Mouse (Mus musculus) urinary bladder, postnatal 10 days (tissue): ENCODE data around the gene 4931429L15Rik.
"Not testable (repeated sequence)": the region's sequence is repeated elsewhere in the genome, so short reads cannot be mapped to it uniquely, and the experiment has no call there.

Source experiments
- DNase-seq: peaks from one replicate; pipeline ENCODE4 v3.0.0; 2022; ENCODE audit warnings: low spot score

Gene 4931429L15Rik

DNA sequence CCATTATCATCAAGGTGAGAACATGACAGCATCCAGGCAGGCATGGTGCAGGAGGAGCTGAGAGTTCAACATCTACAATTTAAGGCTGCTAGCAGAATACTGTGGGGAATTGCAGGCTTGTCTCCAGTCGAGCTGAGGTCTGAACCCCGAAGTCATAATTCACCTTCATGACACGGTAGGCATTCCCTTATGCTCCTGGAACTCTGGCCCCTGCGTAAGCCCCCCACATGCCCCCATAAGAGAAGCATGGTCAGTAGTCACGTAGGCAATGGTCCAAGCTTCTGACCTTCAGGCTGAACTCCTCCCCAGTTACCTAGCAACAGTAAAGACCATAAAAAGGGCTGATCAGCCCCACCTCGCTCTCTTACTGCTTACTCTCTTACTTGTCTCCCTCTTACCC lies at the start of gene 4931429L15Rik:
4931429L15Rik (minus strand) TSS at position 101 of the 400 bp plus-strand sequence.
- DNase-seq = not testable (repeated sequence)

DNA sequence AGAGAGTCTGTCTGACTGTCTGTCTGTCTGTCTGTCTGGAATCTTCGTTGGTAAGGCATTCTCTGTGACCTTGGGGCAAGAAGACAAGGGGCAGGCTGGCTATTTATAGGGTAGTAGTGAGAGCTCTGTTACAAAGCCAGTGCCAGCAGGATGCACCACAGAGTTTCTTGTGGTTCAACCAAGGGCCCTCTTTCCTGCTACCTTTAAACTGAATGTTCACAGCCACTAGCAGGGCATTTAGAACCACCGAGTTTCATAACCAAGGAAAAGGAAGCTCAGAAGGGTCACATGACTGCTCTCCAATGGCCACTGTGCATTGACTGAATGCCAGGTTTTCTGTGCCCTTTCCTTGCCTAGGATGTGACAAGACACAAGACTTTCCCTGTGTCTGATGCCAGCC lies 42.7 kb upstream of the 4931429L15Rik start:
- no peak for DNase-seq

DNA sequence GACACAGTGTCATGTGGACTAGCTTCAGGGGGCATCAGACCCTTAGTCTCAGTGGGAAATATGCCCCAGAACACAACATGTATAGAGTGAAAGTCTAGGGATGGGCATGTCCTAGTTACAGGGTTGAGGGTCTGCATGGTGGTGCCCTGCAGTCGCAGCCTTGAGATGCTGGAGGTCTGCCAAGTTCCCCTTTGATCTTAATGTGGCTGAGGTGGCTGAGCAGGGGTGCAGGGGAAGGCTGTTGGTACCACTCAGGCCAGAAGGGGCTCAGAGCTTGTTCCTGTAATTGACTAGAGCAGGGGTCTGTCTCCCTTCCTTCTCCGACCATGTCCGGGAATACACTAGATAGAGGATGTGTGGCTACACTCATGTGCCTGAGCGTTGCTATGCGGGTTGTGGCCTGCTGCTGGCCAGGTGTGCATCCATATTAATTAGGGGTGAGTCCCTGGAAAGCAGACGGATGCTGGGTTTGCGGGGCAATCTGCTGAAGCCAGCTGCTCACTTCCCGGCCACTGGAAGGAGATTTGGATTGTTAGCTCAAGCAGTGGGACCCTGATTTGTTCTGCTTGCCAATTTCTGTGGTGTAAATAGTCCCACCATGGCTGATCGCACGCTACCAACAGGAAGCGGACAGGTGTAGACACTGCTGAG lies 41.8 kb upstream of the 4931429L15Rik start:
- no peak for DNase-seq

DNA sequence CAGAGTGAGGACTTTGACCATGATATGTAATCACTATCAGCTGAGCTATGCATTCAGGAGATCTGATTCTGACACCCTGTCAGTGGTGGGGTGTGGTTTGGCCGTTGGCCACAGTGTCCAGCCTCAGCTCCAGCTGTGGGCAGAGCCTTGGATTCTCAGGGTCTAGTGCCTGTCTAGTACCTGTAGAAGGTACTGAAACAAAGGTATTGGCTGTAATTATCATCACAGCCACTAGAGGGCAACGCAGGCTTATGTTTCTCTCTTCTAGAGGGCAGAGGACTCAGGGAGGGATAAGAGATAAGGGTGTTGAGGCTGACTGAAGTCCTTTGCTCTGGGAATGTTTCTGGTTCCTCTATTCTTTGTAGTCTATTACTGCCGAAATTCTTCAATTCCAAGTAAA lies 34.2 kb upstream of the 4931429L15Rik start:
- no peak for DNase-seq

DNA sequence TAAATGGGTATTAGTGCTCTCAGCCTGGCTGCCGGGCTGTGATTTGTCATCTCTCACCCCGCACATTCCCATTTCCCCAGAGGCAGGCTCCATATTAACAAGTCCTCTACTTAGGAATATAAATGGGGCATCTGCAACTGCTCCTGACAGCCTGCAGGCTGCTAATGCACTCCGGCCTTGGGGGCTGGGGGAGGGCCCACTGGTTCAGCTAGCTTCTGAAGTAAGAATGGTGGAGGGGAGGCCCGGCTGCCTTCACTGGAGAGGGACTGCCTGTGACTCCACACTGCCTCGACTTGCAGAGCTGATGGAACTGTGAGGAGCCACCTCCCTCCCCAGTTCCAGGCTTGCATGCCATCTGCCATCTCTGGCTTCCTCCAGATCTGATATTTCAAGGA lies 33.5 kb upstream of the 4931429L15Rik start:
- DNase-seq = no peak

DNA sequence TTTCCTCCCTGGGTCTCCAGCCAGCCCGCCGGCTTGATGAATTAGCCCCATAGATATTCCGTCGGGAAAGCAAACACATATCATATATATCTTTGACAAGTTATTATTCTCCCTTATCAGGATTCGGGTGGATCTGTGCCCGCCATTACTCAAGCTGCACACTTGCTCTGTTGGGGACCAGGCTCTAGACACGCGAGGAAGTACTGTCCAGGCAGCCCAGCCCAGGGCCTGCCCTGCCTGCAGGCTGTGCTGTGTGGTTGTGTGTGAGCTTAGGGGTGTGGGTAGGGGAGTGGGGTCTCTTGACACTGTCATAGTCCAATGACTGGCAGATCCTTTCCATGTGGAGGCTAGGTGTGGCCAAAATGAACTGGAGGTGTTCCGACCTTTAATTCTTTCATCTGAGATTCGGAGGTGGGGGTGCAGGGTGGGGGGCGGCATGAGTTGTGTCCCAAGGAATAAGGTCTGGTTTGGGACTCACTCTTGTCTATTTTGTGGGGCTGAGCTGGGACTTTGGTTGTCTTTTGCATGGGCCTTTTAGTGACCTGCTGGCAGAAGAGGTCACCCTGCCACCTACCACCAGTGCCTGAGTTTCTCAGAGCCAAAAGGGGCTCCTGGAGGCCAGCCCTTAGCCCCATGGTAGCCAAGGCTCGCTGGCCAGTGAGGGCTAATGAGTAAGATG lies 33.0 kb upstream of the 4931429L15Rik start:
- no peak for DNase-seq

DNA sequence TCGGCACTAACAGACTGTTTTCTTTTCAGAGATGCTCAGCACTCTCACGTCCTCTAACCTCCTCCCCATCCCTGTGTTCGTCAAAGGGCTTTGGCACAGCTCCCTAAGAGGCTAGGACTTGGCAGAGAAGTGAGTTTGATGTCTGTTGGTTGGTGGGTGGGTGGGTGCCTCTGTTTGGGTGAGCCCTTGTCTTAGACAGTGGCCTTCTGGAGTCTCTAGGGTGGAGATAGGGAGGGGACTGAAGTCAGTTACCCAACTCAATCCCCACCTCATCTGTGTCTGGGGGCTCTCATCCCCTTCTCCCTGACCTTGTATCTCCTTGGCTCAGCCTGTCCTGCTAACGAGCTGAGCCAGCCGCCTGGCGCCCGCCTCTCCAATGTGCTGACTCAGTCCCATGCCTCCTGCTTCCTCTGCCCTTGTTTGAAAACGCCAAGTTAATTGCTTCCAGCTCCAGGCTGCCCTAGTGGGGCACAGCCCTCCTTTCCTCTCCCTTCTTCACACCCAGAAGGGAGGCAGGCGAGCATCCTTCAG lies 30.7 kb upstream of the 4931429L15Rik start:
- no peak for DNase-seq

DNA sequence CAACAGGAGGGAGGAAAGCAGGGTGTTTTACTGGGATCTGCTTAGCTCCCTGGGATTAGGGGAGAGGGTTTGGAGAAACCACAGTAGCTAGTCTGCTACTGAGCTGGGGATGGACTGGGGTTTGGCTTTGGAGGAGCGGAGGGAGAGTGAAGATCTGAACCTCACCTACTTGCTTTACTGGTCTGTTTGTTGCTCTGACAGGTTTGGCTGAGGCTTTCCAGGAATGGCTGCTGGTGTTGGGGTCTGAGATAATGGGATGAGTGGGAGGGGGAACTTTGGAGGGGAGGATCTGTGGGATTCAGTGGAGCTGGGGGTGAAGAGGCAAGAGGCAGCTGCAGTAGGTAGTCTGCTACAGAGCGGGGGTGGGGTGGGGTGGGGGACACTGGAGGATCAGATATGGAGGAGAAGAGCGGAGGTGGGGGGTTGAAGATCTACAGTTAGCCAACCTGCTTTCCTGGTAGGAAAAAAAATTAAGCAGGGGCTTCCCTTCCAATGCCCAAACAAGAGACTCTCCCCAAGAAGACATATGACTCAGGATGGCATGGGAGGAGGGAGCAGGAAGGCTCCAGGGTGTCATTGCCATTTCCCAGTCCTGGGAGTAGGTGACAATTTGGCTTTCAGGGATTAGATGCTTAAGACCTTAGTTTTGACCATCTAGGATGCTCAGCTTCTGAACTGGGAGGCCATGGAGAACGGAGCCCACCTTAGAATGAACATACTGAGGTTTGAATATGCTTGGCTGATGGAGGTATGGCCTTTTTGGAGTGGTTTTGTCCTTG lies 26.3 kb upstream of the 4931429L15Rik start:
- DNase-seq = no peak

DNA sequence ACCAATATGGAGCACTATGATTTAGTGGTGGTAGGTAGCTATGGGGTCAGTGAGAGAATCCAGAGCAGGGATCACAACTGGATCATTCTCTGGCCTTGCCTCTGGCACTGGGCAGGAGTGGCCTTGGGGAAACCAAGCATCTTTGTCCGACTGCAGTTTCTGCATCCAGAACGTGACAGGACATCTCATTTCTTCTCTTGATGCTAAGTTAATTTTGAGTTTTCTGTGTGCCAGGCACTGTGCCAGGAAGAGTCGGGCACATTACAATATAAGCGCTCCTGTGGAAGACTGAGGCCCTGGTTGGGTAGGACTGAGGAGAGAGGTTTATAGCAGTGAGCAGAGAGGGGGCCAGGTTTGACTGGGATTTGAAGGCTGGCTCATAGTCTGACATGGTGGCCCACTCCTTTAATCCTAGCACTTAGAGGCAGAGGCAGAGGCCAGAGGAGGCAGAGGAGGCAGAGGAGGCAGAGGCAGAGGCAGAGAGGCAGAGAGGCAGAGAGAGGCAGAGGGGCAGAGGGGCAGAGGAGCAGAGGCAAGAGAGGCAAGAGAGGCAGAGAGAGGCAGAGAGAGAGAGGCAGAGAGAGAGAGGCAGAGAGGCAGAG lies 19.4 kb upstream of the 4931429L15Rik start:
- DNase-seq = no peak

DNA sequence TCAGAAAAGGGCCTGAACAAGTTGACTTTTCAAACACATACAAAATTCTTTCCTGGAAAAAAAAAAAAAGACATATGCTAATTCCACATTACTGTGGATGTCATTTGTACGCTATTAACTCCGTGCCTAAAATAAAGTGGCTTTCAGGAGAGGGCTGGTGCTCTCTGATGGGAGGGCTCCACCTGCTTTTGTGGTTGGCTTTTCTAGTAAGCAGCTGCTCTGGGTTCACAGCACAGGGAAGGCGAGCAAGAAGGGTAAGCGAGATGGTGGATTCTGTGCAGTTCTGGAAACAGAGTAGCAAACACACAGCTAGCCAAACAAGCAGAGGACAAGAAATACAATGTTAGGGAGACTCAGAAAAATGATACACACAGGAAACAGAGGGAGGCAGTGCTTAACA lies 18.6 kb upstream of the 4931429L15Rik start:
- DNase-seq = no peak

DNA sequence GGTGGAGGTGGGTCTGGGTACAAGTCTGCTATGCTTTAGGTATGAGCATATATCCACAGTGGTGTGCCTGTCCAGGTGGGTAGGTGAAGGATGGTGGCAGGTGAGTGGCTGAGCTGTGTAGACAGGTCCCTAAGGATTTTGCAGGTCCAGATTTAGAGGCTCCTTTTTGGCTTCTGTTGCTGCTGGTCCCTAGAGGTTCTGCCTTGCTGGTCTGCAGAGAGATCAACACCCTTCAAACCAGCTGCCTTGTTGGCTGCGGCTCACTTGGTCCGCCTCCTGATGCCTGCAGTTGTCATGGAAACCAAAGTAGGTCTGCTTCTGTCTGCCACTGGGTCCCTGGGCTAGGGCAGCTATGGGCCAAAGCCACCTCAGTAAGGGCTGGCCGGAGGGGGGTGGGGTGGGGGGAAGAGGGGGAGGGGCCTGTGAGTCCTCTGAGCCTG lies 18.1 kb upstream of the 4931429L15Rik start:
- DNase-seq = no peak

DNA sequence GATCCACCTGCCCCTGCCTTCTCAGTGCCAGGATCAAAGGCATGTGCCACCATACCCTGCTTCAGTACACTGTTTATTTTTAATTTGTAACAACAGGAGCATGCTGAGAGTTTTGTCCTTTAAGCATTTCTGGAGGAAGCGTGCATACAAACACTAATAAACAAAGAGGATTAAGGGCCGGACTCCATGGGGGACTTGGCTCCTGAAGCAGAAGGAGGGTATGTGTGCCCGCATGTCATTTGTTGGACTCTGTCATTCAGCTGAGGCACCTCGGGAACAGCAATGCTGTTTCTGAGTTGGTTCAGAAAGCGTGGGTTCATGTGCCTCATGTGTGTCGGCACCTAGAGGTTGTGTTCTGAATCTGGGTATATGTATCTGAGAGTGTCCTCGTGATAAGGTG lies 17.5 kb upstream of the 4931429L15Rik start:
- no peak for DNase-seq

DNA sequence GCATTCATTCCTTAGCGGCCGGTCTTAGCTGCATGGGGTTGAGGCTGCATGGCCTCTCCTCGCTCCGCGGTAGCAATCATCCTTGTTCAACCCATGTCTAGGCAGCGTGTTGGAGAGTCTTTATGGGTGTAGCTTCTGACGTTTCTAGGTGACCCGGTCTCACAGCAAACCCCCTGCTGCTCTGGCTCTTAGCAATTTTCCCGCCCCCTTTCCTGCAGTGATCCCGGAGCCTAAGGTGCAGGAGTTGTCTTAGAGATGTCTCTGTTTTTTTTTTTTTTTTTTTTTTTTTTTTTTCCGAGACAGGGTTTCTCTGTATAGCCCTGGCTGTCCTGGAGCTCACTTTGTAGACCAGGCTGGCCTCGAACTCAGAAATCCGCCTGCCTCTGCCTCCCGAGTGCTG lies 16.5 kb upstream of the 4931429L15Rik start:
- DNase-seq = not testable (repeated sequence)

DNA sequence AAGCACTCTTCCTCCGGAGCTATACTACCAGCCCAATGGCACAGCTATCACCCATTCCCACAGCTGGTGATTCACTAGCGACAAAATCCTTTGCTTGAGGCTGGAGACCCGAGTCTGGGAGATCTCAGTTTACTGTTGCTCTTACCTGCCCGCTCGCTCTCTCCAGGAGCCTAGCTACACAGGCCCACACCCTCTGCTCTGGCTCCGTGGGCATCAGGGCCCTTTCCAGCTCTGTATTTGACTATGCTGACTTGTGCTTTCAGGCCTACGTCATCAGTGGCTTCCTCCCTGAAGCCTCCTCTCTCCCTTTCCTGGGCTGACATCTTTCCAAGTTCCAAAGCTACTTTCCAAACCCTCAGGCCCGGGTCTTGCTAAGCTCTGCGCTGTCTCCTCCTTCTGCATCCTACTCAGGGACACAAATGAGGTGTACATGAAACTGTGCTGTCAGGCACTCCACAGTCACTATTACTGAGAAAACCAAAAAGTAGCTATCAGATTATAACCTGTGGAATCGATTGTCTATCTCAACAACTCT lies 15.7 kb upstream of the 4931429L15Rik start:
- DNase-seq = peak; percentile 1

DNA sequence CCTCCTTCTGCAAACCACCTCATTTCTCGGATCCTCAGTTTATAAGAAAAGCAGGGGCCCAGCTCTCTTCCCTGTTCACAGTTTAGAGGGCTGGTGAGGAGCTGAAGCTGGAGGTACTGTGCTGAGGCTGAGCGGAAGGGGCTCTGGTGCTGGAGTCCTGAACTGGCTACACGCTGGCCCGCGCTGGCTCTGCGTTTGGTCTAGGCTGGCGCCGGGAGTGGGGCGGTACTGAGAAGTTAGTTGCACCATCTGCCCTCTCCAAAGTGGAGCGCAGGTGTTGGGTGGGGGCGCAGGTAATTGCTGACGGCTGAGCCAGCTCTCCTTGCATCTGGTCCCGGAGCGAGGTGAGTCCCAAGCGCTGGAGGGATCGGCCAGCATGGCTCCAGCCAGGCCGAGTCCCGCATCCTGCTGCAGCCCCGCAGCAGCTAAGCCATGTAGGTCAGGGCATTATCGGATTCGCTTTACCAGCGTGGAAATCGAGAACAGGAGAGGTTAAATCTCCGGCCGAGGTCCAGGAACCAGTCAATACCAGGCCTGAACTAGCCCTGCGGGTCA lies 14.8 kb upstream of the 4931429L15Rik start:
- peak; percentile 6 for DNase-seq

DNA sequence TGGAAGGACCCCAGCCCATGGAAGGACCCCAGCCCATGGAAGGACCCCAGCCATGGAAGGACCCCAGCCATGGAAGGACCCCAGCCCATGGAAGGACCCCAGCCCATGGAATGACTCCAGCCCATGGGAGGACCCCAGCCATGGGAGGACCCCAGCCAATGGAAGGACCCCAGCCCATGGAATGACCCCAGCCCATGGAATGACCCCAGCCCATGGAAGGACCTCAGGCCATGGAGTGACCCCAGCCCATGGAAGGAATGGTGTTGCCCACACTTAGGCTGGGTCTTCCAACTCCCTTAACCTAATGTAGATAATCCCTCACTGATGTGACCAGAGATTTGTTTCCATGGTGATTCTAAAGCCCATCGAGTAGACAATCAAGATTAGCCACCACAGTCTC lies 11.5 kb upstream of the 4931429L15Rik start:
- no peak for DNase-seq

DNA sequence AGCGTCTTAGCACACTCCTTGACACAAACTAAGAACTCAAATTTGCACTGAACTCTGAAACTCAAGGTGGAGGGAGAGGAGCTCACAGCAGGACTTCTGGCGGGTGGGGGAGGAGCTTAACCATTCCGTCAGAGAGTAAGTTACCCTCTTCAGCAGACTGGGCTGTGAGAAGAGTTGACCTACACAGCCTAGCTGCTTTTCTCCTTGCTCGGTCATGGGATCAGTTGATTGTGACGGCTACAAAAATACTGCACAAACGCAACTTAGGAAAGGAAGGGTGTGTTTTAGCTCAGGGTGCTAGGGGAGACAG lies 10.8 kb upstream of the 4931429L15Rik start:
- DNase-seq = no peak

DNA sequence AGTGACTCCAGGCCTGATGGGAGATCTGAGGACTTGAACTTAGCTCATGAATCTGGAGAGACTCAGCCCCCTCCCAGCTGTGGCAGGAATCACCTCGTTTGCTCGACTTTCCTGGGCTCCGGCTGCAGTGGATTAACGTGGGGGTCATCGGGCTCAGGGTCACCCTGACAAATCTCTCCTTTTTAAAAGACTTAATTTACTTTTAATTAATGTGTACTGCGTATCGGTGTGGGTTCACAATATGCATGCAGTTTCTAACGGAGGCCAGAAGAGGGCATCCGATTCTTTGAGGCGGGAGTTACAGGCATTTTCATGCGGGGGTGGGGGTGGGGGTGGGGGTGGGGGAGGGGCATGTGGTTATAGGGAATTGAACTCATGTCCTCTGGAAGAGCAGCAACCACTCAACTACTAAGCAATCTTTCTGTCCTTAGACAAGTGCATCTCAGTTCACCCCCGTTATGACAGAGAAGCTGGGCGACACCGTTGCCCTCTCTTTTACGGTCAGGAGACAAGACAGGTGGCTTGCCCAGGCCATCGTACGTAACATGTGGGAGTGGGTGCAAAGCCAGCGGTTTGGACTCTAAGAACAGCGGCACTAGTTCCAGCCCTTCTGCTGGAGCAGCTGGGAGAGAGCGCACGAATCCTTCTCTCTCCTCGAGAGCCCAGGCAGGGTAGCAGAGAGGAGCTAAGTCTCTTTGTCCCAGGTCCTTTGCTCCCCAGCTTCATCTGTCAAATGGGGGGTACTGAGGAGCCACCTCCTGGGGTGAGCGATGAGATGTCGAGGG lies 10.2 kb upstream of the 4931429L15Rik start:
- peak; percentile 4 for DNase-seq

DNA sequence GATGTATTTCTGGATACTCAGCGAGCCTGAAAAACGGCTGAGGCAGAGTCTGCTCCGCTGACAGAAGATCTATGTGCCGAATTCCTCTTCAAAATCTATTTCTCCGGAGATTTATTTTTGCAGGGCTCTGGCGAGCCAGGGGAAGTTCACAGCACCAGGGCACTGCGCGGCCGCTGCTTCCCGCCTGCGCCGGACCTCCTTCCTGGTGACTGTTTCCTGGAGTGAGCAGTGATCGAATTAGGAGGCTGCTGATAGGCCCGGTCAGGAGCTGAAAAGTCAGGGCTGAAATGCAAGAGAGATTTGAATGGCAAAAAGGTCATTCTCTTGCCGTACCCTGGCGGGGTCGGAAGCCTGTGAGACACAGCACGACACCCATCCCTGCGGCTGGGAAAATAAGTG lies 9.5 kb upstream of the 4931429L15Rik start:
- no peak for DNase-seq

DNA sequence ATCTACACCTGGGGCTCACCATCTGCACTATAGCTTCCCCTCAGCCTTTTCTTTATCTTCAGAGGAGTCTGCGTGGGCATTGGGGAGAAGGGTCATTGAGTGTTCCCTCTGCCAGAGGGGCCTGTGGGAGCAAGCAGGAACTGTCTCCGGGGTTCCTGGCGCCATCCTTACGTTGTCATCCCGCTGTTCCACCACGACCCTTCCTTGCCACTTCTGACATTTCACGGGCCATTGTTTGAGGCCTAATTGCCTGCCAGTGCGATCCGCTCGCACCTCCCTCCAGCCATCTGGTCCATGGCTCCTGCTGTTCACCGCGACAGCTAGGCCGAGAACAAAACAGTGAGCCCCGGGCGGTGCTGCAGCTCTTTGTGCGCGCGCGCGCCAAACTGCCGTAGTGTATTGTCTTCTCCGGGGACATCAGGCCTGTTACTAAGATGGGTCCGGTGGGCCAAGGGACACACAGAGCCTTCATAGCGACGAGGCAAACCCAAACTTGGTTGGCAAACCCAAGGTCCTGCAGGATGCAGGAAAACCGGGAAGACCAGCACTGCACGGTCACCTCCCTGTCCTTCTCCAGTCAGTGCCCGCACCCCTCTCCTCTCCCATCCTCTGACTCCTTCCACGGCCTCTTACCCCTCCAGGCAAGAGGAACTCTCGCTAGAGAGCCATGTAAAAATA lies 8.9 kb upstream of the 4931429L15Rik start:
- no peak for DNase-seq
